Mouse (Mus musculus) midbrain, embryonic 11.5 days (tissue): ENCODE measurements around the gene Gstp3. TPM values are rescaled to one million over a fixed set of nuclear protein-coding genes. Genes with fewer than 3 reads are reported as not detected.
"Not testable (repeated sequence)": the region's sequence is repeated elsewhere in the genome, so short reads cannot be mapped to it uniquely, and the experiment has no call there.

Experiments used
- ATAC-seq: fragments of 200-750 bp; cut with Nextera tagmentation; 2 replicates; pipeline ENCODE4 v1.8.0; 2017; ENCODE audit warnings: moderate TSS enrichment, moderate library complexity; ENCODE audit not compliant: low FRiP score
- DNase-seq: peaks from one replicate; pipeline ENCODE4 v3.0.0; 2015; ENCODE audit warnings: low spot score; ENCODE audit errors: missing footprints
- H3K27ac ChIP-seq: fragments of 300-500 bp; sonication (generic); 2 replicates; pipeline ENCODE4 v1.5.1; 2014; ENCODE audit warnings: low read depth, low read length
- H3K27me3 ChIP-seq: fragments of 300-500 bp; sonication (generic); 2 replicates; pipeline ENCODE4 v1.6.1; 2014; ENCODE audit warnings: mild to moderate bottlenecking, low read length, moderate library complexity, mixed read lengths; ENCODE audit not compliant: control insufficient read depth, insufficient read depth
- H3K36me3 ChIP-seq: fragments of 300-500 bp; sonication (generic); 2 replicates; pipeline ENCODE4 v1.6.1; 2014; ENCODE audit warnings: mild to moderate bottlenecking, low read length, moderate library complexity, mixed read lengths; ENCODE audit not compliant: control insufficient read depth, insufficient read depth
- H3K4me1 ChIP-seq: fragments of 300-500 bp; sonication (generic); 2 replicates; pipeline ENCODE4 v1.6.1; 2014; ENCODE audit warnings: low read length; ENCODE audit not compliant: control insufficient read depth, insufficient read depth
- H3K4me2 ChIP-seq: fragments of 300-500 bp; sonication (generic); 2 replicates; pipeline ENCODE4 v1.6.1; 2014; ENCODE audit warnings: mild to moderate bottlenecking, moderate library complexity
- H3K4me3 ChIP-seq: fragments of 300-500 bp; sonication (generic); 2 replicates; pipeline ENCODE4 v1.5.1; 2014; ENCODE audit warnings: low read depth, low read length
- H3K9ac ChIP-seq: fragments of 300-500 bp; sonication (generic); 2 replicates; pipeline ENCODE4 v1.6.1; 2014; ENCODE audit warnings: low read length
- H3K9me3 ChIP-seq: fragments of 300-500 bp; sonication (generic); 2 replicates; pipeline ENCODE4 v1.6.1; 2016; ENCODE audit warnings: low read length; ENCODE audit not compliant: control insufficient read depth
- WGBS: fragments of 180-500 bp; shearing (Covaris S2); extraction: QIAGEN DNeasy Blood & Tissue Kit; methylation state at CpG from one replicate; pipeline ENCODE4 v1.1.7; 2014; 5-methylcytosine and 5-hydroxymethylcytosine counted together
- polyA plus RNA-seq: library from polyadenylated mRNA; unstranded; fragments of >200 nt; fragmentation: Nextera tagmentation; extraction: Ambion mirVana; gene quantifications from 2 replicates; pipeline ENCODE4 v1.2.1, GENCODE M21; 2014

Gstp3 gene
- polyA plus RNA-seq, 1 experiment from 2014 or later, result not detected

DNA sequence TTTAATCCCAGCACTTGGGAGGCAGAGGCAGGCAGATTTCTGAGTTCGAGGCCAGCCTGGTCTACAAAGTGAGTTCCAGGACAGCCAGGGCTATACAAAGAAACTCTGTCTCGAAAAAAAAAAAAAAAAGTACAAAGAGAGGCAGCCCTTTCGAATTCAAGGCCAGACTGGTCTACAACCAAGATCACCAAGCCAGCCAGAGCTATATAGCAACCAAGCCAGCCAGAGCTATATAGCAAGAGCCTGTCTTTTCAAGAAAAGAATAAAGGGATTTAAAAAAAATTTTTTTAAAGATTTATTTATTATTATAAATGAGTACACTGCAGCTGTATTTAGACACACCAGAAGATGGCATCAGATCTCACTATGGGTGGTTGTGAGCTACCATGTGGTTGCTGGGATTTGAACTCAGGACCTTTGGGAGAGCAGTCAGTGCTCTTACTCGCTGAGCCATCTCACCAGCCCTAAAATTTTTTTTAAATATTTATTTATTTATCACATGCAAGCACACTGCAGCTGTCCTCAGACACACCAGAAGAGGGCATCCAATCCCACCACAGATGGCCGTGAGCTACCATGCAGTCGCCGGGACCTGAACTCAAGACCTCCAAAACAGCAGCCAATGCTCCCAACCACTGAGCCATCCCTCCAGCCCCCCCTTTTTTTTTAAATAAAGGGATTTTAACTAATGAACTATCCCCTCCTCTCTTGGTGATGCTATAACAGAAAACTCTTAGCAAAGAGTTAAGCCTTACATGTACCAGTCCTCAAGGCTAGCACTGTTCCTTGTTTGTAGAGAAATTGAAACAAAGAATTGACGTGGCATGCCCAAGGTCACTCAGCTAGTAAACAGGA is 902 bp upstream of the Gstp3 start:
- not testable (repeated sequence) for H3K36me3 ChIP-seq, ATAC-seq, DNase-seq, H3K4me1 ChIP-seq, H3K27me3 ChIP-seq, H3K27ac ChIP-seq, H3K4me2 ChIP-seq, H3K9me3 ChIP-seq, H3K4me3 ChIP-seq, H3K9ac ChIP-seq
- 91% methylated on average over 8 of the region's 8 CpGs for WGBS

DNA sequence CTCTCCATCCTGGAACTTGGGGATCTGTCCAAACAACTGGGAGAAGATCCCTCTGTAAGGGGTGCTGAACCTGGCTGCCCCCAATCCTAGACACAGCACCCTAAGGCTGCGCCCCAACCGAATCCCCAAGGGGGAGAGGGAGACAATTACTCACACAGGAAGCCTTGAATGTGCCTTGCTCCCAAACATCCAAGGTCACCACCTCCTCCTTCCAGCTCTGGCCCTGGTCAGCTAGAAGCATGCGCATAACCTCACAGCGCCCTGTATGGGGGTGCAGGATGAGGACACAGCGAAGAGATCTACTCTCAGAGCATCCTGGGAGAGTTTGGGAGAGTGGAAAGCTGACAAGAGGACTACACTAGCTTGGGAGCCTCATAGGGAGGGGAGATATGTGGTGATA is 788 bp downstream of the Gstp3 start:
- no peaks in the 10 kb centered on the region for H3K27me3 ChIP-seq
- H3K4me1 ChIP-seq, result no peaks in the 10 kb centered on the region
- H3K27ac ChIP-seq, result no peak overlapping the region
- H3K36me3 ChIP-seq, result no peaks in the 10 kb centered on the region
- H3K4me2 ChIP-seq, result no peak overlapping the region
- no peak for DNase-seq
- no peak for ATAC-seq
- no peak overlapping the region for H3K4me3 ChIP-seq
- WGBS, result 89% methylated on average over 5 of the region's 5 CpGs
- no peaks in the 10 kb centered on the region for H3K9me3 ChIP-seq
- no peak overlapping the region for H3K9ac ChIP-seq

DNA sequence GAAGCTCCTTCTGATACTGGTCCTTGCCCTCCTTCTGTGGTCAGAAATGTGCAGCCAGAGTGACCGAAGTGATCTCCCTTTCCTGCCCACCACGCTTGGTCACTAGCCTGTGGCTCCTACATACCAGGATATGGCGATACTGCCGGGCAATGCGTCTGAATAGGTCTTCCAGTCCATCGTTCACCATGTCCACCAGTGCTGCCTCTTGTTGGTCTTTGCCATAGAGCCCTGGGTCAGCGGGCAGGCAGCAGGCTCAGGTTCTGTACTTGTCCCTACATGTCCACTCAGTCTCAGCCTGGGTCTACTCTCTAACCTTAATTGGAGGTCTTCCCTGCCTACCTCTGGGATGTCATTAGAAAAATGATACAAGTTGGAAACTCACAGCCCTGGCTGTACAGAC is 1.4 kb downstream of the Gstp3 start:
- Histone ChIP-seq H3K9ac (no peak overlapping the region), H3K27ac (no peak overlapping the region), H3K4me1 (no peaks in the 10 kb centered on the region), H3K4me2 (no peak overlapping the region), H3K9me3 (no peaks in the 10 kb centered on the region), H3K4me3 (no peak overlapping the region), H3K36me3 (no peaks in the 10 kb centered on the region), H3K27me3 (no peaks in the 10 kb centered on the region)
- no peak for DNase-seq
- WGBS, result 90% methylated on average over 7 of the region's 7 CpGs
- ATAC-seq, result no peak

DNA sequence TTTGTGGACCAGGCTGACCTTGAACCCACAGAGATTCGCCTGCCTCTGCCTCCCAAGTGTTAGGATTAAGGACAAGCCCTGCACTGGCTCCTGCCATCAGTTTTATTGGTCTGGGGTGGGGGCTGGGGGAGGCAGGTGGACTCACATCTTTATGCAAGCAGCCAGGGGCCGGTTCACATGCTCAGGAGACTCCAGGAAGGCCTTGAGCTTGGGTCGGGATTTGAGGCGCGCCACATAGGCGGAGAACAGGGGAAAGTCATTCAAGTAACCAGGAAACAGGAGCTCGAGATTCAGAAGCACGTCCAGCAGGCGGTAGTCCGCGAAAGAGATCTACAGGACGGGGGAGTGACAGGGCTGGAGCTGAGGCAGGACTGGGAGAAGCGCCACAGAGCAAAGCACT is 2.0 kb downstream of the Gstp3 start:
- H3K9me3 ChIP-seq, result no peaks in the 10 kb centered on the region

DNA sequence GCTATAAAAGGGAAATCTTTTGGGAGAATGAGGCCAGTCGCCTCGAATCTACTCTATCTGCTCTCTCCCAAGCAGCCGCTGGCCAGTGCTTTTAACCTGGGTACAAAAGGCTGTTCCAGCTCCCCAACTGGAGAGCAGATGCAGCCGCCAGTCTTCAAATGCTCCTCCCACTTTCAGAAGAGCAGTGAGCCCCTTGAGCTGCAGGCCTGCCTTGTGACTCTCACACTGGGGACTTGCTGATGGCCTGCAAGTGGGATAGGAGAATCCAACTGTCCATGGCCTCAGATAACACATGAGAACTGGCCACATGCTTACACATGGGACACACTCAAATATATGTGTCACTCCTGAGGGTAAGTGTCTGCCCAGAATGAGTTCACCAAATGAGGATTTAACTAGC is 2.6 kb downstream of the Gstp3 start:
- Histone ChIP-seq H3K4me2 (no peak overlapping the region), H3K27me3 (no peaks in the 10 kb centered on the region), H3K36me3 (no peaks in the 10 kb centered on the region), H3K4me1 (no peaks in the 10 kb centered on the region), H3K9me3 (no peaks in the 10 kb centered on the region), H3K27ac (no peak overlapping the region), H3K9ac (no peak overlapping the region), H3K4me3 (no peak overlapping the region)
- DNase-seq (peak; percentile 83), ATAC-seq (no peak)
- WGBS, result 40% methylated on average over 4 of the region's 4 CpGs

More for the DNA sequence above, 2.0 kb downstream of the Gstp3 start:
- Histone ChIP-seq H3K27me3 (no peaks in the 10 kb centered on the region), H3K4me2 (no peak overlapping the region), H3K9ac (no peak overlapping the region), H3K4me3 (no peak overlapping the region), H3K27ac (no peak overlapping the region), H3K4me1 (no peaks in the 10 kb centered on the region), H3K36me3 (no peaks in the 10 kb centered on the region)
- no peak for ATAC-seq
- no peak for DNase-seq
- WGBS, result 80% methylated on average over 13 of the region's 13 CpGs

DNA sequence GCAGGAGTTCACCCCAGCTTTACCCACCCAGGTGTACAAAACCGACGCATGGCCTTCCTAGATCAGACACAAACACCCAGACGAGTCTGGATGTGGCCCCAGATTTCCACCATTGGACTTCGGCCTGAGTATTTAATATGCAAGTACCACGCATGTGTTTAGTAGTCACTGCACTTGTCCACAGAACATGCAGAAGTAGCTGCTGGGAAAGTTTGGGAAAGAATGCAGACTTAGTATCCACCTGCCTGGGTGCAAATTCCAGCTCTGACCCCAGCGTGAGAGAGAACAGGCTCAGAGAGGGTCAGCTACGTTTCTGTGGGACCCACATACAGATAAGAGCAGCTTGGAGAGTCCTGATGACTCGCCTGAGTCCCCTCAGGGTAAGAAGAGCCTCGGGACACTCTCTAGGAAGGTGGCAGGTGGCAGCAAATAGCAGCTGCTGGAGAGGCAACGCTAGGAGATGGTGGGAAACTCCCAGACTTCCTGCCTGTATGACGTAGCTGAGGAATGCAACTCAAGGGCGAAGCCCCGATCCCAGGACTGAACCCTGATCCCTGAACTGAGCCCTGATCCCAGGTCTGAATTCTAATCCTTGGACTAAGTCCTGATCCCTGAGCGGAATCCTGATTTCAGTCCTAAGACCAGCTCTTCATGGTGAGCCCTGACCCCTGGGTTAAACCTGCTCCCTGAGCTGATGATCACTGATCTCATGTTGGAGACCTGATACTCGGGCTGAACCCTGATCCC is 3.2 kb downstream of the Gstp3 start:
- no peak overlapping the region for H3K4me3 ChIP-seq
- H3K9me3 ChIP-seq, result no peaks in the 10 kb centered on the region
- no peaks in the 10 kb centered on the region for H3K4me1 ChIP-seq
- WGBS, result 68% methylated on average over 15 of the region's 15 CpGs
- H3K36me3 ChIP-seq, result no peaks in the 10 kb centered on the region
- DNase-seq, result peak; percentile 67
- no peak overlapping the region for H3K9ac ChIP-seq
- no peak overlapping the region for H3K4me2 ChIP-seq
- no peaks in the 10 kb centered on the region for H3K27me3 ChIP-seq
- no peak for ATAC-seq
- no peak overlapping the region for H3K27ac ChIP-seq

DNA sequence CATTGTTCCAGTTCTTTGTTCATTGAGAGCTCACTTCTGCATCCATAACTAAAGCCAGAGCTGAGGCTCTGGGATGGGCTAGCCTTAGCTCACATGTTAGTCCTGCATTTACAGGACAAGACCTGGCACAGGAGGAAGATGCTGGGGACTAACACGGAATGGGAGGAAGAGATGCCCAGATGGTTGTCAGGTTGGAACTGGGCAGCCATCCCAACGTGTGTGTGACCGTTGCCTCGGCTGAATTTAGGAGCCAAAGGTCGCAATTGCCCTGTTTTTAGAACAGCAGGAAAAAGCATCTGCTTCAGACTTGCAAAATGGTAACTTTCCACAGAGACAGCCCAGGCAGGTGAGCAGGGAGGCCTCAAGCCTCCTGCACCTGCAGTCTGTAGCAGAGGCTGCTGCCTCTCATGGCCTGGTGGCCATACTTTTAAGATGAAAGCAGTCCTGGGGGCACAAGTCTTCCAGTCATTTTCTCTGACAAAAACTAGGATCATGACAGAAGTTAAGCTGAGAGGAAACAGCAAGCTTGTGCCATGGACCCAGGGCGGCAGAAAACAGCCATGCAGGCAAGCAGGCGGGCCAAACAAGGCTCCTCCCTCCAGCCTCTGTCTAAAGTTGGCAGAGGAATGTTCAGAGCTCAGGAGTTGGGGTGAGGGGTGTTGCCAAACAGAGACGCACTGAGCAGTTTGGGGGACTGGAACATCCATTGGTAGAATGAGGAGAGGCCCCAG is 4.0 kb downstream of the Gstp3 start:
- H3K4me1 ChIP-seq, result no peaks in the 10 kb centered on the region
- no peaks in the 10 kb centered on the region for H3K27me3 ChIP-seq
- DNase-seq (peak; percentile 49), ATAC-seq (no peak)
- no peak overlapping the region for H3K4me2 ChIP-seq
- H3K9ac ChIP-seq, result no peak overlapping the region
- H3K9me3 ChIP-seq, result no peaks in the 10 kb centered on the region
- H3K27ac ChIP-seq, result no peak overlapping the region
- no peak overlapping the region for H3K4me3 ChIP-seq
- 72% methylated on average over 8 of the region's 8 CpGs for WGBS
- no peaks in the 10 kb centered on the region for H3K36me3 ChIP-seq

DNA sequence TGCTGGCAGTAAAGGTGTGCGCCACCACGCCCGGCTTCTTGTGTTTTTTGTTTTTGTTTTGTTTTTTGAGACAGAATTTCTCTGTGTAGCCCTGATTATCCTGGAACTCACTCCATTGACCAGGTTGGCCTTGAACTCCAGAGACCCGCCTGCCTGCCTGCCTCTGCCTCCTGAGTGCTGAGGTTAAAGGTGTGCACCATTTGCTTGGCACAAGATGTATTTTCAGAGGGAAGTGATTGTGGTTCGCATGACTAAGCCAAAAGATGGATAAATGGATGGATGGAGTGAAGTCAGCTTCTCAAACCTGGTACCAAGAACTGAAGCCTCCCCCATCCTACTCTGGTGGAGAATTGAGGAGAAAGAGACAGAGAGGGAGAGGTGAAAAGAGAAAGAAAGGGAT is 4.8 kb downstream of the Gstp3 start:
- WGBS, result 91% methylated on average over 5 of the region's 5 CpGs
- DNase-seq, result peak; percentile 26
- H3K9ac ChIP-seq, result no peak overlapping the region
- no peak for ATAC-seq
- no peak overlapping the region for H3K4me3 ChIP-seq
- no peaks in the 10 kb centered on the region for H3K27me3 ChIP-seq
- H3K27ac ChIP-seq, result no peak overlapping the region
- no peaks in the 10 kb centered on the region for H3K4me1 ChIP-seq
- no peak overlapping the region for H3K4me2 ChIP-seq
- no peaks in the 10 kb centered on the region for H3K9me3 ChIP-seq
- no peaks in the 10 kb centered on the region for H3K36me3 ChIP-seq
